Mouse (Mus musculus) limb, embryonic 13.5 days (tissue): Measurements from ENCODE around the gene Ctsa. TPM values are rescaled to one million over a fixed set of nuclear protein-coding genes. Genes with fewer than 3 reads are reported as not detected.
"Not testable (repeated sequence)": the region's sequence is repeated elsewhere in the genome, so short reads cannot be mapped to it uniquely, and the experiment has no call there.

ENCODE experiments used
- ATAC-seq: fragments of 200-750 bp; cut with Nextera tagmentation; 2 replicates; pipeline ENCODE4 v1.8.0; 2017; ENCODE audit warnings: low read depth, moderate number of reproducible peaks, moderate TSS enrichment; ENCODE audit not compliant: low FRiP score
- H3K27ac ChIP-seq: fragments of 300-500 bp; sonication (generic); 2 replicates; pipeline ENCODE4 v1.5.1; 2015; ENCODE audit warnings: inconsistent platforms, mild to moderate bottlenecking, moderate library complexity
- H3K27me3 ChIP-seq: fragments of 300-500 bp; sonication (generic); 2 replicates; pipeline ENCODE4 v1.6.1; 2015; ENCODE audit warnings: mild to moderate bottlenecking, inconsistent platforms
- H3K36me3 ChIP-seq: fragments of 300-500 bp; sonication (generic); 2 replicates; pipeline ENCODE4 v1.6.1; 2015; ENCODE audit warnings: inconsistent platforms, mild to moderate bottlenecking, moderate library complexity
- H3K4me1 ChIP-seq: fragments of 300-500 bp; sonication (generic); 2 replicates; pipeline ENCODE4 v1.6.1; 2015; ENCODE audit warnings: inconsistent platforms
- H3K4me2 ChIP-seq: fragments of 300-500 bp; sonication (generic); replicated peaks from 2 replicates; pipeline ENCODE4 v1.6.1; 2015; ENCODE audit warnings: inconsistent platforms, mild to moderate bottlenecking, moderate library complexity
- H3K4me3 ChIP-seq: fragments of 300-500 bp; sonication (generic); 2 replicates; pipeline ENCODE4 v1.5.1; 2015; ENCODE audit warnings: moderate library complexity, mild to moderate bottlenecking, inconsistent platforms
- H3K9ac ChIP-seq: fragments of 300-500 bp; sonication (generic); 2 replicates; pipeline ENCODE4 v1.6.1; 2015; ENCODE audit warnings: mild to moderate bottlenecking, inconsistent platforms
- H3K9me3 ChIP-seq: fragments of 300-500 bp; sonication (generic); 2 replicates; pipeline ENCODE4 v1.6.1; 2016; ENCODE audit warnings: inconsistent platforms
- WGBS: fragments of 180-500 bp; shearing (Covaris S2); methylation state at CpG from one replicate; pipeline ENCODE4 v1.1.7; 2015; 5-methylcytosine and 5-hydroxymethylcytosine counted together
- polyA plus RNA-seq: library from polyadenylated mRNA; unstranded; fragments of >200 nt; fragmentation: Nextera tagmentation; extraction: Ambion mirVana; gene quantifications from 2 replicates; pipeline ENCODE4 v1.2.1, GENCODE M21; 2015

The Ctsa gene
- polyA plus RNA-seq, 1 experiment from 2014 or later: 135 TPM

DNA sequence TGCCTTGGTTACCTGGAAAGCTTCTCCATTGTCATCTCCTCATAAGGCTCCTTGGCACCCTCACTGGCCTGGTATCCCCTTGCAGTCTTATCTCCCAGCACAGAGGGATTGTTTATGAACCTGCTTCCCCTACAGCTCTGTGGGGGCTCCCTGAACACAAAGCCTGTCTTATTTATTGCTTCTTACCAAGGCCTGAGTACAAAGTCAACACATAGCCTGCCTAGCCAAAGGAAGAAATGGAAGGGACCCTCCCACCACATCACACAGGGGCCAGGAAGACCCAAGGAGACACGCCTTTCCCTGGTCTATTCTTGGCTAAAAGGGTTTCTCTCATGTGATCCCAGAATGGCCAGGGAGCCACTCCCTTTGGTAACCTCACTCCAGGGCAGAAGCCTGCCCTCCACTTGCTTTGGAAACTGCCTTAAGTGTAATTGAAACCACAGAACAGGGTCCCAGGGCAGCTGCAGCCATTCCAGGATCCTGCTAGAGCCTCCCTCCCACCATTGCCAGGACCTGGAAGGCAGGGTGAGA is 41.6 kb downstream of the Ctsa start:
- Histone ChIP-seq H3K27me3 (no peaks in the 10 kb centered on the region), H3K9ac (no peak overlapping the region), H3K27ac (peak overlapping the region; percentile 49; the same call in 1 of the 2 replicates), H3K9me3 (no peaks in the 10 kb centered on the region), H3K4me3 (no peak overlapping the region), H3K36me3 (no peaks in the 10 kb centered on the region; the same call in 1 of the 2 replicates), H3K4me1 (peaks cover 14% of the 10 kb centered on the region), H3K4me2 (no peak overlapping the region; the same call in 1 of the 2 replicates)
- no peak; the same call in 1 of the 2 replicates for ATAC-seq
- 28% methylated on average over 1 of the region's 1 CpGs for WGBS

DNA sequence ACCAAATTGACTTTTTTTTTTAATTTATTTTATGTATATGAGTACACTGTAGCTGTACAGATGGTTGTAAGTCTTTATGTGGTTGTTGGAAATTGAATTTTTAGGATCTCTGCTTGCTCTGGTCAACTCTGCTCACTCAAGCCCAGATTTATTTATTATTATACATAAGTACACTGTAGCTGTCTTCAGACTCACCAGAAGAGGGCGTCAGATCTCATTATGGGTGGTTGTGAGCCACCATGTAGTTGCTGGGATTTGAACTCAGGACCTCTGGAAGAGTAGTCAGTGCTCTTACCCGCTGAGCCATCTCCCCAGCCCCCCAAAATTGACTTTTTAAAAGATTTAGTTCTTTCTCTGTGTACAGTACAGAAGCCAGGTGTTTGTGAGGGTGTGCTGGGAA is 43.0 kb downstream of the Ctsa start:
- not testable (repeated sequence) for H3K4me3 ChIP-seq, H3K9ac ChIP-seq
- 48% methylated on average over 2 of the region's 2 CpGs for WGBS

DNA sequence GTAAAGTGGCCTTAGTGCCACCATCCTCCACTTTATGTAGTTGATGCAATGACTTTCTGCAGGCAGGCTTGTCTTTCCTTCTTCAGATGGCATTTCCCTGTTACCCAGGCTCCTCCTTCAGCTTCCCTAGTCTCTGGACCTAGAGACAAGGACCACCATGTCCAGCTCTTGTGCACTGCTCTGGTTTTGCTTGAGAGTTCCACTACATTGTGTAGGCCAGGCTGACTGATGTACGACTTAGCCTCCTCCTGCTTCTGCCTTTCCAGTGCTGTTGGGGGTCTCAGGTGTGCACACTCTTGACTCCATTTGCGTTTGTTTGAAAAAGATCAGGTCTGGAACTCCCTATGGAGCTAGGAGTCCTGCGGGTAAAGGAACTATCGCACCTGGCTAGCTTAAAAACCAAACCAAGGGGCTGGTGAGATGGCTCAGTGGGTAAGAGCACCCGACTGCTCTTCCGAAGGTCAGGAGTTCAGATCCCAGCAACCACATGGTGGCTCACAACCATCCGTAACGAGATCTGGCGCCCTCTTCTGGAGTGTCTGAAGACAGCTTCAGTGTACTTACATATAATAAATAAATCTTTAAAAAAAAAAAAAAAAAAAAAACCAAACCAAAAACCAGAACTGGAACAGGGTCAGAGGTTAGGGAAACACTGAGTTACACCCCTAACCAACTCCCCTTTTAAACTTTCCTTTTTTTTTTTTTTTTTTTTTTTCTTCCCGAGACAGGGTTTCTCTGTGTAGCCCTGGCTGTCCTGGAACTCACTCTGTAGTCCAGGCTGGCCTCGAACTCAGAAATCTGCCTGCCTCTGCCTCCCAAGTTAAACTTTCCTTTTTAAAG is 44.9 kb downstream of the Ctsa start:
- Histone ChIP-seq H3K4me3 (peak overlapping the region; percentile 90), H3K4me1 (peaks cover 24% of the 10 kb centered on the region), H3K4me2 (peak overlapping the region; percentile 95)
- not testable (repeated sequence) for H3K9ac ChIP-seq, H3K27me3 ChIP-seq, H3K9me3 ChIP-seq, H3K27ac ChIP-seq, H3K36me3 ChIP-seq, ATAC-seq
- WGBS: 76% methylated on average over 11 of the region's 11 CpGs

More for the DNA sequence above, 43.0 kb downstream of the Ctsa start:
- H3K4me2 ChIP-seq, ATAC-seq, H3K9me3 ChIP-seq, H3K27ac ChIP-seq, H3K36me3 ChIP-seq, H3K27me3 ChIP-seq: not testable (repeated sequence)
- H3K4me1 ChIP-seq: peaks cover 20% of the 10 kb centered on the region

DNA sequence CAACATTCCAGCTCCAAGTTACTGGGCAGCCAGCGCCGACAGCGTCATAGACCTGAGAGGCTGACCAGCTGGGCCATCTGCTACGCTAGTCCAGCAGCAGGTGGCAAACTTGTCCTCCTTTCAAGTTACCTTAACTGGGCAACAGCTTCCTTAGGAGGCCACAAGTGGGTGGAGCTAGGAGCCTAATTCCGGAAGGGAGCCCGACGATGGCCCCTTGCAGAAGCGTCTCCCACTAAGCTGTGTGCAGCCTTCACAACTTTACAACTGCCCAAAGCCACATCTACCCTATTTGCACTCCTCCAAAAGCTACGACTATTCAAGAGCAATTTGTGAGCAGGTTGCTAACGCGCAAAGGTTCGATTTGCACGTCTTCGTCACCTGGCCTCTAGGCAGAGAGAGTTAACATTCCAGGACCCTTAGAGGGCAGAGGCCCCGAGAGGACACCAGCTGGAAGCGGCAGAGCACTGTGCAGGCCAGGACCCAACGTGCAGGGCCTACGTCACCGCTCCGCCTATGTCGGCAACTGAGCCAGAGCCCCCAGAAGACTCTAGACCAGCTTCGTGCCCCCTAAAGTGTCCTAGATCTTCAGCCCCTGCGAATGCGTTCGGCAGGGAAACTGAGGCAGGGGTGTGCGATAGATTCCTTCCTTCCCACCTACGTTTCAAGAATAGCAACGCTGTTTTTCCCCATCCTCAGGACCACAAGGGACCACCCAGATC is 46.0 kb downstream of the Ctsa start:
- WGBS: 2% methylated on average over 28 of the region's 28 CpGs
- Histone ChIP-seq H3K4me1 (peaks cover 24% of the 10 kb centered on the region), H3K9me3 (no peaks in the 10 kb centered on the region), H3K27me3 (no peaks in the 10 kb centered on the region), H3K27ac (peak overlapping the region; percentile 100), H3K4me3 (peak overlapping the region; percentile 90), H3K36me3 (peaks cover 12% of the 10 kb centered on the region), H3K4me2 (peak overlapping the region; percentile 95), H3K9ac (peak overlapping the region; percentile 100)
- peak; percentile 30; the same call in 1 of the 2 replicates for ATAC-seq

GRCm38 (mm10) chr2:164879228-164879567 is 46.5 kb downstream of the Ctsa start, which contains the start of gene Pcif1:
Gene Pcif1, plus strand, starts transcription at chr2:164879304.
- Histone ChIP-seq H3K4me2 (peak within 1 kb of the TSS; percentile 95), H3K36me3 (peaks cover 17% of the 10 kb centered on the region), H3K27me3 (no peaks in the 10 kb centered on the region), H3K27ac (peak within 1 kb of the TSS; percentile 100), H3K4me3 (peak within 1 kb of the TSS; percentile 90), H3K9me3 (no peaks in the 10 kb centered on the region), H3K4me1 (peaks cover 24% of the 10 kb centered on the region), H3K9ac (peak within 1 kb of the TSS; percentile 100)
- WGBS: under 1% methylated on average over 33 of the region's 40 CpGs
- ATAC-seq: peak; percentile 88

- Histone ChIP-seq H3K27ac (peak overlapping the region; percentile 100), H3K27me3 (no peaks in the 10 kb centered on the region), H3K4me2 (peak overlapping the region; percentile 95), H3K4me1 (peaks cover 20% of the 10 kb centered on the region), H3K9ac (peak overlapping the region; percentile 100), H3K9me3 (no peaks in the 10 kb centered on the region), H3K36me3 (peaks cover 21% of the 10 kb centered on the region), H3K4me3 (peak overlapping the region; percentile 90)
- peak; percentile 83 for ATAC-seq
- WGBS: under 1% methylated on average over 53 of the region's 72 CpGs
Observed at GRCm38 (mm10) chr2:164879568-164880277, 47.0 kb downstream of the Ctsa start.

DNA sequence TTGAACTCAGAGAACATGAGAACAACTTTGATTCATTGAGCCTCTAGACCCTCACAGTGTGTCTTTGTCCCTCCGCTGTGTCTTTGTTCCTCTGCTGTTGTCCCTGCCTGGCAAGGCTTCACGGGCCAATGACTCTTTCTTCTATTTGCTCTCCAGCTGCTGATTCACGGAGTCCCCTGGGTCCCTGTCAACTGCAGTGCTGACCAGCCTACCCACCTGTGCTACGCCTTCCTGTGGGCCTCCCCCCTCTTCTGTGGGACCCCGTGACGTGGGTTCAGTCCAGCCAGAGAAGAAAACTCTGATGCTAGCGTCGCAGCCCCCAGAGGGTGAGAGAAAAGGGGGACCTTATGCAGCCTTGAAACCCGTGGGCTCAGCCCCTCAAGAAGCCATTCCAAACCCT is 49.9 kb downstream of the Ctsa start:
- Histone ChIP-seq H3K9ac (no peak overlapping the region), H3K36me3 (peaks cover 50% of the 10 kb centered on the region), H3K27ac (no peak overlapping the region), H3K4me2 (no peak overlapping the region), H3K4me3 (no peak overlapping the region), H3K27me3 (no peaks in the 10 kb centered on the region), H3K4me1 (peaks cover 17% of the 10 kb centered on the region), H3K9me3 (no peaks in the 10 kb centered on the region)
- 81% methylated on average over 9 of the region's 9 CpGs for WGBS
- no peak for ATAC-seq

- Histone ChIP-seq H3K4me2 (no peak overlapping the region), H3K4me1 (peaks cover 3% of the 10 kb centered on the region), H3K4me3 (no peak overlapping the region), H3K9ac (0 out of 2 replicates have a peak overlapping the region, but pooled peaks have one; percentile 35), H3K36me3 (peaks cover 82% of the 10 kb centered on the region), H3K27me3 (no peaks in the 10 kb centered on the region), H3K27ac (no peak overlapping the region), H3K9me3 (no peaks in the 10 kb centered on the region)
- ATAC-seq: no peak
- WGBS: 80% methylated on average over 7 of the region's 7 CpGs
Observed at GRCm38 (mm10) chr2:164885788-164886187, 53.1 kb downstream of the Ctsa start.

GRCm38 (mm10) chr2:164886617-164887016 is 53.9 kb downstream of the Ctsa start:
- Histone ChIP-seq H3K27me3 (no peaks in the 10 kb centered on the region), H3K36me3 (peaks cover 90% of the 10 kb centered on the region), H3K9ac (no peak overlapping the region), H3K4me3 (no peak overlapping the region), H3K9me3 (no peaks in the 10 kb centered on the region), H3K4me2 (no peak overlapping the region), H3K4me1 (no peaks in the 10 kb centered on the region), H3K27ac (no peak overlapping the region)
- no peak for ATAC-seq
- 94% methylated on average over 10 of the region's 10 CpGs for WGBS

GRCm38 (mm10) chr2:164888996-164889395 is 56.3 kb downstream of the Ctsa start:
- no peak overlapping the region for H3K4me3 ChIP-seq
- H3K36me3 ChIP-seq: peaks cover 99% of the 10 kb centered on the region
- ATAC-seq: no peak
- H3K4me1 ChIP-seq: no peaks in the 10 kb centered on the region
- H3K27me3 ChIP-seq: no peaks in the 10 kb centered on the region
- H3K9me3 ChIP-seq: no peaks in the 10 kb centered on the region
- WGBS: 87% methylated on average over 12 of the region's 12 CpGs
- no peak overlapping the region for H3K27ac ChIP-seq
- H3K9ac ChIP-seq: no peak overlapping the region
- H3K4me2 ChIP-seq: no peak overlapping the region

GRCm38 (mm10) chr2:164889960-164890359 is 57.3 kb downstream of the Ctsa start:
- peaks cover 100% of the 10 kb centered on the region for H3K36me3 ChIP-seq
- ATAC-seq: no peak
- H3K4me2 ChIP-seq: no peak overlapping the region
- H3K9ac ChIP-seq: no peak overlapping the region
- no peaks in the 10 kb centered on the region for H3K4me1 ChIP-seq
- WGBS: 94% methylated on average over 2 of the region's 2 CpGs
- no peak overlapping the region for H3K27ac ChIP-seq
- no peak overlapping the region for H3K4me3 ChIP-seq
- H3K27me3 ChIP-seq: no peaks in the 10 kb centered on the region
- no peaks in the 10 kb centered on the region for H3K9me3 ChIP-seq
